Mouse (Mus musculus) heart, postnatal 25 days (tissue): Measurements from ENCODE around the gene Gm17087. TPM values are rescaled to one million over a fixed set of nuclear protein-coding genes. Genes with fewer than 3 reads are reported as not detected.

ENCODE experiments used
- DNase-seq: peaks from one replicate; pipeline ENCODE4 v3.0.0; 2022; ENCODE audit warnings: low spot score
- intact Hi-C: fragments of 180-260 bp; cut with DNase I; formaldehyde crosslinking; loops from one replicate; pipeline ENCODE4 v1.15.1; 2025
- total RNA-seq, 2 experiments: library from RNA; stranded (reverse); gene quantifications; 2 replicates each; pipeline ENCODE4 v1.2.3; 2021

Gene Gm17087
- total RNA-seq: not detected

- DNase-seq: no peak
- intact Hi-C loops: no loop called here
These were observed at the start of gene Gm17087 for GRCm38 (mm10) chr17:8566850-8567249. TSS of gene Gm17087 (minus strand) at chr17:8566950.

DNA sequence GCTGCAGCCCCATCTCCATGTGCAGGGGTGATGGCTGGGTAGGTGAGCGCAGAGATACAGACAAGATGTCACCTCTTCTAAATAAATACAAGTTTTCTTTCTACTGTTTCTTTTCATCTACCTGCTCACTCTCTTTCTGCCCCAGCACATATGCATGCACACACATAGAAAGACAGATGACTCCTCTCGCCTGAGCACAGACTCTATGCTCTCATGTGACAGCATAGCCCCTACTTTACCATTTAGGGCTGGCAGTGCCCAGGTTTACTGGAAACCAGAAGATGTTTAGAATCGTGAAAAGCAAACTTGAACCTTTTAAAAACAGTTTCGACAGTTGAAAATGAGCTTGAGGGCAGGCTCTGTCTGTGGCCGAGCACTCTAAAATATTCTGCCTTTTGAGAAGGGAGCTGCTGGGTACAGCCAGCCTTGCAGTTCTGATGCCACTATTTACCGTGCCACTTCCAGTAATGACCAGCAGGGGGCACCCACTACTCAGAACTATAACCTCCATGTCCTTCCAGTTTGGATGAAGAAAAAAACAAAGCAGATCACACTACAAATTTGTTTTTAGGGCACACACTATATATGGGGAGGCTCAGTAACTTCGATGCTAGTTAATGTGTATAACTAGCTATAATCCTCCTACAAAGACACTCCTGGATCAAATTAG lies 47.3 kb upstream of the Gm17087 start:
- intact Hi-C loops: loop anchor here (1.0 to 5.0 kb wide), 4 partner anchors 118 to 322 kb away; no protein-coding TSS in a partner anchor
- DNase-seq: no peak

GRCm38 (mm10) chr17:8611916-8612315 lies 45.2 kb upstream of the Gm17087 start:
- DNase-seq: no peak
- intact Hi-C loops: loop anchor here (5.0 kb wide), 2 partner anchors 120 to 135 kb away; no protein-coding TSS in a partner anchor

- intact Hi-C loops: no loop called here
- DNase-seq: no peak
These were observed 39.9 kb upstream of the Gm17087 start for GRCm38 (mm10) chr17:8606695-8607094.

DNA sequence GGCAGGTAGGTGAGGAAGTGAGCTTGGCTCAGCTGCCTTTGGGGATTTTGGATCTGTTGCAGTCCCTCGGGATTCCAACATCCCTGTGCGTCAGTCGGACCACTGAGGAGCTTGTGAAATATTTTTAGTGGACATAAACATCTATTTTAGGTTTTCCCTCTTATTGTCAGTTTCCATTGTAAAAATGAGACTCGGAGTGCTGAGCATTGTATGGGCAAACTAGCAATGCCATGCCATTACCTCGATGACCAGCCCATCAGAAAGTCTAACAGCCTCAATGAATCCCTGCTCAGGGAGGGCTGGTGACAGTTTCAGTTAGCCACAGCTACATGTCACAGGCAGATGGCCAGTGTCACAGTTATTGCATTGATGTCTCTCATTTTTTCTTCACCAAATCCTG lies 39.2 kb upstream of the Gm17087 start:
- intact Hi-C loops: no loop called here
- no peak for DNase-seq

DNA sequence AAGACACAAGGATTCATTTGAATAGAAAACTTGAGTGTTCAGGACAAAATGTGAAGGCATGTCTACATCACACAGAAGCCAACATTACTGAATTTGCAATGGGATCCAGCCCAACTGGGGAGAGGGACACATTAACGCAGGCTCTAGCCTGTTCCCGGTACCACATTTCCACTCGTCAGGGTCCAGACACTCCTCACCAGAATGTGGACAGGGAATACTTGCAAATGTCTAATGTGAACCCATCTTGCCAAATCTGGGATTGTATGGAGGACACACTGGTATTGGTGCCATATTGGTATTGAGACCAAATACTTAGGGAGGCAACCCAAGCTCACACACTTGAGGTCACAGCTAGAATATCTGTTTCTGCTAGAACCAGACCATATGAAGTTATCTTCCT lies 36.2 kb upstream of the Gm17087 start:
- DNase-seq: no peak

GRCm38 (mm10) chr17:8597790-8598189 lies 31.0 kb upstream of the Gm17087 start:
- intact Hi-C loops: no loop called here
- no peak for DNase-seq

More for the DNA sequence above, 36.2 kb upstream of the Gm17087 start:
- intact Hi-C loops: no loop called here

GRCm38 (mm10) chr17:8592427-8593277 lies 25.9 kb upstream of the Gm17087 start:
- intact Hi-C loops: loop anchor here (1.0 kb wide), 1 partner anchor 124 kb away; no protein-coding TSS in a partner anchor
- DNase-seq: peak; percentile 22

DNA sequence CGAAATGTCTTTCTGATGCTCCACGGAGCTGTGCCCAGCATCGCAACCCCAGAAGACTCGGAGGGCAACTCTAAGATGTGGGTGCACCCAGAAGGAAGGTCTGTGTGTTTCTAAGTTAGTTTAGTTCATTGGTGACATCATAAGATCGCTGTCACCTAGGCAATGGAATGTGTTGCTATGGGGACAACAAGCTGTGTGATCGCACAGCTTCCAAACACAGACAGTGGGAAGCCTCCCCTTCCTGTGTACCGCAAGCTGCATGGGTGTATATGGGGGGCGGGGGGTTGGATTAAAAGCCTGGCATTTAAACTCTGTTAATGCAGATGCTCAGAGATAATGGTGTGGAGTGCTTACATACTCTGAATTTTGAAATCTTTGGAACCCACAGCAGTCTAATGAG lies 14.8 kb upstream of the Gm17087 start:
- no peak for DNase-seq
- intact Hi-C loops: no loop called here

DNA sequence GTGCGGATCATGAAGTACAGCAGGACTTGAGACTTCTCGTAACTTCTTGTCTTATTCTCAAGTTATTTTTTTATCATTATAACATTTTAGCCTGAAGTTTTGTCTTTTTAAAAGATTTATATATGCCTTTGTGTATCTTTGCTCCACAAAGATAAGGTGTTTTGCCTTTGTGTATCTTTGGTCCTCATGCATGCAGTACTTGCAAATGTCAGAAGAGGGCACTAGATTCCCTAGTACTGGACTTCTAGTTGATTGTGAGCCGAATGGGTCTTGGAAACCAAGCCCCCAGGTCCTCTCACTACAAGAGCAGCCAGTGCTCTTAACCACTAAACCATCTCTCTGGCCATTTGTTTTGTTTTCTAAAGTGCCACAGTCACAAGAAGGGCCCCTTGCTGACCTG lies 13.6 kb upstream of the Gm17087 start:
- intact Hi-C loops: no loop called here
- DNase-seq: no peak

DNA sequence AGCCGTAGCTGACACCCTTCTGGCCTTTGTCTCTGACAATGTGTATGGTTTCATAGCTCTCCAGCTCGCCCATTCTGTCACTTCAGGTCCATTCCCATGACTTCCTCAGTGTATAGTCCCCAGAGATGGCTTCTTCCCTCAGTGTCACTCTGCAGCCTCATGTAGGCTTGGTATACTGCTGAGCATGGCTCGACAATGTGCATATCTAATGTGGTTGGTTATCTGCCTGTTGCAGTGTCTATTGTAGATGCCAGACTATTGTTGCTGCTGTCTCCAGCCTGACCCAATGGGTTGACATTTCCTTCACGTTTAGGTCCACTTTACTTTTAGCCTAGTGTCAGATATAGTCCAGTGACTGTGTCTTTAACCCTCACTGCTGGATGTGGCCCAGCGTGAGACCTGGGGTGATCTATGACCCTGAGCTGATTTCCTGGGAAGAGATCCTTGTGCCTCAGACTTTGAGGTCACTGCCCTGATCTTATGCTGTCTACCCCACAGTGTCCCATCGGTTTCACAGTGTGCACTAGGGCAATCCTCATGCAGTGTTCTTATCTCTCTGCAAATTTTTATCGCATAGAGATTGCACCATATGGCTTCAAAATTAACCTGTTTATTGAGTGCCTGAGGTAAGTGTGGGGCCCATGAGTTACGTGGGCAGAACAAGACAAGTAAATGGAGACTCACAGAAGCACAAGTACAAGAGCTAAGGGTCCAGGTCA lies 7.0 kb upstream of the Gm17087 start:
- DNase-seq: no peak
- intact Hi-C loops: no loop called here

GRCm38 (mm10) chr17:8562886-8563280 lies 3.9 kb downstream of the Gm17087 start:
- intact Hi-C loops: no loop called here
- DNase-seq: no peak

DNA sequence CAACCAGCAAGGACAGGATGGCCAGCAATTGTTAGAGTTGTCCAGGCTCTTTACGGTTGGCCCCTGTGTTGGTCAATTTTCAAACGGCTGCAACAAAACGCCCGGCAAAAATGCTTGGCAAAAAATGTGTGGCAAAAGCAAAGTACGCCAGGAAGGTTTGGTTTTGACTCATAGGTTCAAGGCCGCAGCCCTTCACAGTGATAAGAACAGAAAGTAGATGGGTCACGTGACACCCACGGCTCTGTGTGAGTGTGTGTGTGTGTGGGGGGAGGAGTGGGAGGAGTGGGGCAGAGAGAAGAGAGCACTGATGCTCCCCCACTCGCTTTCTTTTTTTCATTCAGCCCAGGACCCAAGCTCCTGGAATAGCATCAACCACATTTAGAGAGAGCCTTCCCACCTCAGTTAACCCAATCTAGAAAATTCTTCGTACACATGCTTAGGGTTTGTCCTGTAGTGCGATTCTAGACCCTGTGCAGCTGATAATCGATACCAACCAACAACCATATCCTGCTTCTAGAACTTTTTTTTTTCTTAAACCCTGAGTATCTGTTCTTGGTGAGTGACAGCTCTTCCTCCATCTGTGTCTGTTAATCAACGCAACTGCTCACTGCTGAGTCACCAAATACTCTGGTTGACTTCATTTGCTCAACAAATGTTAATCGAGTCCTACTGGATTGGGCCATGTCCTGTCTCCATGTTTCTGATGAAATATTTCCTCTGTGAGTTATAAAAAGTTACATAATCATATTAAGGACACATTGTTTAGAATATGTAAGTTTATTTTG lies 4.5 kb downstream of the Gm17087 start:
- DNase-seq: no peak
- intact Hi-C loops: no loop called here

DNA sequence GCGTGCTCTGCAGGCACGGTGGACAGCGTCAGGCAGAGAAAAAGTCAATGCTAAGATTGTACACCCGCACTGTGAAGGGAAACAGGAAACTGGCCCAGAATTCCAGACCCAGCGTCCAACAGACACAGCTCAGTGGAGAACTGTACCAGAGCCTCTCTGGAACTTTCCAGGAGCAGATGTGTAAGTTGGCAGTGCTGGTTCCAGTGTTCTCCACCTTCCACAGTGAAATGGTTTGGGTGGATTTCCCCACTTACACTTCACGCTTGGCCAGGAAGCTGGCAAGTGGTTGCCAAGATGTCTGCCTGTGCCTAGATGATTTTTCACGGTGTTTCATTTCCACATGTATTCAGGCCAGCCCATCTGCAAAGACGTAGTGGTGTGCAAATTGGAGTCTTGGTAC lies 8.8 kb downstream of the Gm17087 start:
- DNase-seq: no peak
- intact Hi-C loops: no loop called here

GRCm38 (mm10) chr17:8556223-8556622 lies 10.5 kb downstream of the Gm17087 start:
- intact Hi-C loops: no loop called here
- no peak for DNase-seq

DNA sequence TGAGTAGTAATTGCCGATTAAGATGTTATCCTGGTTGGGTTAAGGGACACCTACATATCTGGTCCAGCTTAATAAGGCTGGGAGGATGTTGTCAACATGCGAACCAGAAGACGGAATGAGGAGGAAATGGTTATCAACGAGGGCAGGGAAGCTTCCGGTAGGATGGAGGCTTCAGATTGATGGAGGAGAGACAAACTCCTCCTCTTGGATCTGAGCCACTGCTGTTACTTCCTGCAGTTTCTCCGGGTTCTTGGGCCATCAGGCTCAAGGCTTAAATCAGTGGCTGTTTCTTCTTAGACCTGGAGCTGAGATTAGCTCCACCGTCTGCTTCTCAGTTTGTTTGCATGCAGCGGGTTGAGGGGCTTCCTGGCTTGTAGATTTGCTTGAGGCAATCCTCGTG lies 11.0 kb downstream of the Gm17087 start:
- intact Hi-C loops: no loop called here
- no peak for DNase-seq

DNA sequence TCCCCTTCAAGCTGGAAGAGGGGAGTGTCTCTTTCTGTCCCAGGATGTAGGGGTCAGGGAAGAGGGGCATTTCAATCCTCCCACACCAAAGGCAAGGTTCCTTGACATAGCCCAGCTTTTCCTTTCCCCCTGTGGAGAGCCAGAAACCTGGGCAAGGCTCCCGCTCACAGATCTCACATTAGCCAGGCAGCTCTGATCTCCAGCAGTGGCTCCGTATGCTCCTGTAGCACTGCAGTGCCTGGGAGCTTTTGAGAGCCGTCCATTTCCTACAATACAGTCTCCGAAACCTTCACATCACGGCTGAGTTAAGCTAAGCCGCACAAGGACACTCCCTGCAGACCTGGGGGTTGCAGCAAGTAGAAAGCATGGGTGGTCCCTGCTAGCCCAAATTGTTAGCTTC lies 12.5 kb downstream of the Gm17087 start:
- DNase-seq: no peak
- intact Hi-C loops: no loop called here

DNA sequence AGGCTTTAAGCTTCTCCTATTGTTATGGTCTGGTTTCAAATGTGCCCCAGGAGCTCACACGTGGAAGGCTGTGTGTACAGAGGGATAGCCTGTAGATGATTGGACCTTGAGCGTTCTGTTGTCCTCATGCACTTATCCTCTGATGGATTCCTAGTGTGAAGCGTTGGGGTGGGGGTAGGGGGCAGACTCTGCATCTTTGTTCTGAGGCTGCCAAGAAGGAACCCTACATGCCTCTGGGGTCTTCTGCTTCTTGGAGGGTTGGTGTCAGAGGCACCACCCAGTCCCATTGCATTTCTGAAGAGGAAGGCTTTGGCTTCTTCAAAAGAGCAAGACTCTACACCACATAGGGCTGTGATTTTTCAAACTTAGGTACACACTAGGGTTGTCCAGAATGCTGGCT lies 13.1 kb downstream of the Gm17087 start:
- DNase-seq: no peak
- intact Hi-C loops: no loop called here

GRCm38 (mm10) chr17:8552346-8553035 lies 14.3 kb downstream of the Gm17087 start:
- no peak for DNase-seq
- intact Hi-C loops: no loop called here
